Mouse (Mus musculus) CH12.LX (cell line): Measurements from ENCODE around the gene Fibcd1.

ENCODE experiments used
- CTCF ChIP-seq, 2 experiments: IDR thresholded peaks in 1 of 2; conservative IDR thresholded peaks in 1 of 2; 2 replicates each; pipeline ENCODE4 v1.5.1; 2011 to 2012; ENCODE audit warnings: low read depth in 2 of 2, low read length in 2 of 2, improper control_type of control experiment in 1 of 2, inconsistent platforms in 1 of 2, mild to moderate bottlenecking in 1 of 2, moderate library complexity in 1 of 2
- EP300 ChIP-seq: IDR thresholded peaks from 2 replicates; pipeline ENCODE4 v1.6.1; 2011; ENCODE audit warnings: low read length, improper control_type of control experiment
- HCFC1 ChIP-seq: IDR thresholded peaks from 2 replicates; pipeline ENCODE4 v1.6.1; 2012; ENCODE audit warnings: low read depth, mild to moderate bottlenecking, inconsistent platforms, low read length, improper control_type of control experiment
- JUN ChIP-seq: IDR thresholded peaks from 2 replicates; pipeline ENCODE4 v1.6.1; 2011; ENCODE audit warnings: low read depth, mild to moderate bottlenecking, low read length, improper control_type of control experiment, moderate library complexity; ENCODE audit not compliant: insufficient read depth
- MAFK ChIP-seq: IDR thresholded peaks from 2 replicates; pipeline ENCODE4 v1.6.1; 2011; ENCODE audit warnings: low read length, improper control_type of control experiment; ENCODE audit not compliant: insufficient replicate concordance
- NRF1 ChIP-seq: IDR thresholded peaks from 2 replicates; pipeline ENCODE4 v1.6.1; 2014; ENCODE audit warnings: low read depth, mild to moderate bottlenecking, inconsistent platforms, low read length, improper control_type of control experiment, moderate library complexity
- POLR2A ChIP-seq: IDR thresholded peaks from 2 replicates; pipeline ENCODE4 v1.6.1; 2011; ENCODE audit warnings: low read depth, mild to moderate bottlenecking, improper control_type of control experiment, low read length
- SIN3A ChIP-seq: IDR thresholded peaks from 2 replicates; pipeline ENCODE4 v1.6.1; 2012; ENCODE audit warnings: low read length, improper control_type of control experiment, inconsistent platforms
- UBTF ChIP-seq: IDR thresholded peaks from 2 replicates; pipeline ENCODE4 v1.6.1; 2012; ENCODE audit warnings: low read depth, mild to moderate bottlenecking, inconsistent platforms, low read length, improper control_type of control experiment, moderate library complexity

- TF ChIP-seq JUN (no peak), NRF1 (no peak), SIN3A (no peak), CTCF (conservative IDR thresholded peaks at IDR 0.05 in 1 of 2, IDR thresholded peaks at IDR 0.05 in 1 of 2; ENCODE audit: low read depth in 2 of 2, low read length in 2 of 2) (no peak), UBTF (no peak), EP300 (no peak), POLR2A (no peak), MAFK (no peak), HCFC1 (no peak)
Observed at GRCm38 (mm10) chr2:31776479-31776878, 69.3 kb downstream of the Fibcd1 start.
